Mouse (Mus musculus) liver (tissue): ENCODE measurements at regions not wholly inside any gene's neighbourhood (a gene's known extent, or its start where the extent isn't known, plus 50 kb on each side); places are given as distances from the start of the nearest gene placed in this dataset.
"Not testable (repeated sequence)": the region's sequence is repeated elsewhere in the genome, so short reads cannot be mapped to it uniquely, and the experiment has no call there.

Source experiments
- DNase-seq: peaks from one replicate; pipeline ENCODE4 v3.0.0-alpha.2; 2020; ENCODE audit warnings: mixed read lengths

- DNase-seq = no peak
These were observed 120.3 kb upstream of the Trim24 start for GRCm38 (mm10) chr6:37750271-37750670.

- DNase-seq = no peak
These were observed 118.9 kb upstream of the Trim24 start for GRCm38 (mm10) chr6:37751701-37752100.

GRCm38 (mm10) chr6:37761003-37761402 lies 109.6 kb upstream of the Trim24 start:
- not testable (repeated sequence) for DNase-seq

- DNase-seq = no peak
These were observed 107.6 kb upstream of the Trim24 start for GRCm38 (mm10) chr6:37763036-37763435.

GRCm38 (mm10) chr6:37767690-37768089 lies 102.9 kb upstream of the Trim24 start:
- DNase-seq = no peak

GRCm38 (mm10) chr6:37773294-37773693 lies 97.3 kb upstream of the Trim24 start:
- no peak for DNase-seq

GRCm38 (mm10) chr6:37775151-37775550 lies 95.5 kb upstream of the Trim24 start:
- no peak for DNase-seq

- no peak for DNase-seq
These were observed 90.7 kb upstream of the Trim24 start for GRCm38 (mm10) chr6:37779893-37780292.

- DNase-seq = no peak
These were observed 88.7 kb upstream of the Trim24 start for GRCm38 (mm10) chr6:37781894-37782293.

- DNase-seq = not testable (repeated sequence)
These were observed 85.3 kb upstream of the Trim24 start for GRCm38 (mm10) chr6:37785280-37785679.

GRCm38 (mm10) chr6:37785741-37786140 lies 84.9 kb upstream of the Trim24 start:
- DNase-seq = no peak

GRCm38 (mm10) chr6:37787858-37788257 lies 82.8 kb upstream of the Trim24 start:
- not testable (repeated sequence) for DNase-seq

- DNase-seq = no peak
These were observed 79.7 kb upstream of the Trim24 start for GRCm38 (mm10) chr6:37790878-37791277.

GRCm38 (mm10) chr6:37794211-37794610 lies 76.4 kb upstream of the Trim24 start:
- DNase-seq = no peak

- DNase-seq = no peak
These were observed 75.6 kb upstream of the Trim24 start for GRCm38 (mm10) chr6:37795001-37795400.

GRCm38 (mm10) chr6:37803231-37803630 lies 67.4 kb upstream of the Trim24 start:
- no peak for DNase-seq

GRCm38 (mm10) chr6:37805896-37806295 lies 64.7 kb upstream of the Trim24 start:
- DNase-seq = not testable (repeated sequence)

- DNase-seq = not testable (repeated sequence)
These were observed 64.0 kb upstream of the Trim24 start for GRCm38 (mm10) chr6:37806529-37807191.

- DNase-seq = not testable (repeated sequence)
These were observed 55.4 kb upstream of the Trim24 start for GRCm38 (mm10) chr6:37815218-37815617.
